Mouse (Mus musculus) left cerebral cortex, adult 18-20 months (tissue): Measurements from ENCODE around the gene Med28. TPM values are rescaled to one million over a fixed set of nuclear protein-coding genes. Genes with fewer than 3 reads are reported as not detected.

Source experiments
- DNase-seq, 2 experiments: peaks; one replicate each; pipeline ENCODE4 v3.0.0; 2021 to 2022; ENCODE audit warnings: low spot score in 2 of 2, mixed read lengths in 1 of 2
- total RNA-seq, 2 experiments: library from RNA; stranded (reverse); gene quantifications; 2 replicates each; pipeline ENCODE4 v1.2.3; 2021

Med28 gene
- total RNA-seq, 2 experiments from 2014 or later: 106 to 114 TPM

DNA sequence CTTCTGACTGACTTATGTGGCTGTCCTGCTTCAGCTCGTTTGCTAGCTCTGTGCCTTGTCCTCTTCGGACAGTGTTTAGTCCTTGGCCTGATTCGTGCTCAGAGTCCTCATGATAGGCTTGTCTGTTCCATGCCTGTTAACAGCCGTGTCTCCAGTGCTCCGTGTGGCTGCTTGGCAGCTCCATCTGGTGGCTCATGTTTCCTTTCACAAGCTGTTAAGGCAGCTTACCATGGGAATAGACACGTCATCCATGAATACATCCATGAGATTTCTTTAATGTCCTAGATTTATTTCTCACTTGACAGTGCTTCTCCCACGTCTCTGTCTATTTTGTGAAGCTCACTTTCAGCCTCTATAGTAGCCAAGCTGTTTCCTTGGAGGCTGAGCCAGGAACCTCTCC is 10.0 kb upstream of the Med28 start:
- no peak for DNase-seq

DNA sequence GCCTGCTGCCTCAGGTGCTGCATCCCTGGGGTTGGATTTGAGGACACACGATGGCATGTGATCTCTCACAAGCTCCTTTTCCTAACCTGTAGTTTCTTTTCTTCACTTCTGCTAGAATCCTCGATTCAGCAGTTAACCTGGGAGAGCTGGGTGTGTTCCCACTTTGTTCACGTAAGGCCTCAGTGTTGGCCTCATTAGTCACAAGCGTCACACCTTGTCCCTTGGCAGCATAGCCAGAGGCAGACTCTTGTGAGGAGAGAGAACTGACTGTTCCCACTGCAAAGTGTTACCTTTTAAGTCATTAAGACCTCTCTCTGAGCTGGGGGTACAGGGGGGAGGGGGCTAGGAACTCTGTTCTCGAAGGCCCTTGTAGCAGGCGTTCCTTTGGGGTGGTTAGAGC is 7.1 kb upstream of the Med28 start:
- DNase-seq: no peak

GRCm38 (mm10) chr5:45513511-45513910 is 6.5 kb upstream of the Med28 start:
- no peak for DNase-seq

- no peak for DNase-seq
These were observed 5.4 kb upstream of the Med28 start for GRCm38 (mm10) chr5:45514599-45514998.

GRCm38 (mm10) chr5:45515151-45515743 is 4.8 kb upstream of the Med28 start:
- DNase-seq: no peak

GRCm38 (mm10) chr5:45520809-45521110 is 731 bp downstream of the Med28 start:
- DNase-seq: no peak

- no peak for DNase-seq
These were observed 1.6 kb downstream of the Med28 start for GRCm38 (mm10) chr5:45521601-45522000.

DNA sequence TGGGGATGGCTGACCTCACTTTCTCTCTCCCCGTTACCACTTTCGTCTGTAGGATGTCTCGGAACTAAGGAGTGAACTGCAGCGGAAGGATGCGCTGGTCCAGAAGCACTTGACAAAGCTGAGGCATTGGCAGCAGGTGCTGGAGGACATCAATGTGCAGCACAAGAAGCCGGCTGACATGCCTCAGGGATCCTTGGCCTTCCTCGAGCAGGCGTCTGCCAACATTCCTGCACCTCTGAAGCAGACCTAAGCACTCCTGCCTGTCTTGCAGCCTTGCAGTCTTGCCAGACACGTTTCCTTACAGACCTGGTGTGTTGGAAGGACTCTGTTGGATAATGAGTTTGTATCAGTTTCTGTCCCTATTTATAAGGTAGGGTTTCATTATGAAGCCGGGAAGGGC is 5.1 kb downstream of the Med28 start:
- no peak for DNase-seq

DNA sequence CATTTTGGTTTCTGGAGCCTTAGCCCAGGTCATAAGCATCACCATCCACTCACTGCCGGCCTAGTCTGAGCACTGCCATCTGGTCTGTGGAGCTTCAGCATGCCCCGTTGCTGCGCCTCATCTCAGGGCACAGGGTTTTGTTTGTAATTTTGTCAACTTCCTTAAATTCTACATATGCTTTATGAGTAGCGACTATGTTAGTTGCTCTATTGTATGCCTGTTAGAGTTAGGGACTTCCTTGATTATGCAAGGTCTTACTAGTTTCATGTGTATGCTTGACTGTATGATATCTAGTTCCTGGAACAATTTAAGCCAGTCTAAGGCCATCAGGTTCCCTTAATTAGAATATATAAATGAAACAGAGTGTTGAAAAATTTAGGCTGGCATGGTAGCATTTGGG is 6.3 kb downstream of the Med28 start:
- no peak for DNase-seq

GRCm38 (mm10) chr5:45529696-45530095 is 9.7 kb downstream of the Med28 start:
- no peak for DNase-seq

DNA sequence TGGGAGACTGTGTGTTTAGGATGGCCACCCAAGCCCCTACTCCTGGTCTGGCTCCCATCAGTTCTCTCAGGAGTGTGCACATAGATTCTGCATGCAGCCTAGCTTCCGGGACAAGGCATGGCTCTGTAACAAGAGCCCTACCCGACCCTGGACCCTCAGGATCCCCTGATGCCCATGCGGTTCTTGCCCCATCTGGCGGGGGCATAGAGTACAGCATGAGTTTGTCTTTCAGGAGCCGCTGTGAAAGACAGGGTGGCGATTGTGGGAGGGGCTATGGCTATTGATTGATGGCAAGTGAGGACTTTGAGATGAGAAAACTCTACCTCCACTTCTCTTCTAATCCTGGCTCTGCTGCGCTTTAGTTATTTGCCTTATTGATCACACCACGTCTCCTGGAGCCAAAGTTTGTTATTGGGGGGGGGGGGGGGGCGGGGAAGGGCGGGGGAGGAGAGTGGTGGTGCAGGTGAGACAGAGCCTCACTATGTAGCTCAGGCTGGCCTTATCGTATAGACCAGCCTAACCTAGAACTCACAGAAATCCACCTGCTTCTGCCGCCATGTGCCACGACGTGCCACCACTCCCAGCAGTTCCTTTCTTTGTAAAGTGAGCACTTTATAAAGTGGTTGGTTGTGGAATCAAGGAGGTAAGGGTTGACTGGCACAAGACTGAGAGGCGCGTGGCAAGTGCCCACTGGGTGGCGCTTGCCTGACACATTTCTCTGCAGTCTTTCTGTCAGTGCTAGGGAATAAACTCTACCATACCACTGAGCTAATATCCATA is 14.5 kb downstream of the Med28 start:
- DNase-seq: peak; percentile 67 to 77

DNA sequence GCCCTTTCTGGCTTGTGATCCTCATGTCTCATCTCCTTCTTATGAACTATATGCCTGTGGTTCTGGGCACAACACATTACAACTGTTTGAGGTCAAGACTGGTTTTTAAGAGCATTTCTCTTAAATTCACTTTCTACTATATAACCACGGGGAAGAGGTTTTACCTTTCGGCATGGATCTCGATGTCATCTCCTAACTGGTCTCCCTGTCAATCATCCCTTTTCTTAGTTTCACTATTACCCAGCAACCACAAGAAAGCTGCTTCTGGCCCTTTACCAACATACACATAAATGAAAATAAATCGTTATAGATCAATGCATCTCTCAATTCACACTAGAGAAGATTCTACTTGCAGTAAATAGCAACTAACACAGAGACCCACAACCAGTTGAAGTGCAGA is 15.1 kb downstream of the Med28 start:
- DNase-seq: no peak

GRCm38 (mm10) chr5:45539502-45539901 is 19.5 kb downstream of the Med28 start:
- no peak for DNase-seq

GRCm38 (mm10) chr5:45543374-45543773 is 23.3 kb downstream of the Med28 start:
- DNase-seq: no peak

DNA sequence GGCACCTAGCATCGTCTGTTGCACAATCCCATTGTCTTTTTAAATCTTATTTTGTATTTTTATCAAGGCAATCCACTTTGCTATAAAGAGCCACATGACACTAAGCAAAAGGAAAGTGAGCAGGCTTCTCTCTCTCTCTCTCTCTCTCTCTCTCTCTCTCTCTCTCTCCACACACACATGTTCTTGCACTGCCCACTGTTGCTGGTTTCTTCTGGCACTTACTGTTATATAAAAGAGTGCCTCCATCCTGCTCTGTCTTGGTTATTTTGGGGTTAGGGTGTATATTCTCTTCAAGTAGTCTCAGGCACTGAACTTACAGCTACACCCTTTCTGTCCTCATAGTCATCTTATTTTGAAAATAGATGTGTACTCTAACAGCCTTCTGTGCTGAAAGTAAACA is 29.6 kb downstream of the Med28 start:
- no peak for DNase-seq

- DNase-seq: no peak
These were observed 44.0 kb downstream of the Med28 start for GRCm38 (mm10) chr5:45564054-45564453.

DNA sequence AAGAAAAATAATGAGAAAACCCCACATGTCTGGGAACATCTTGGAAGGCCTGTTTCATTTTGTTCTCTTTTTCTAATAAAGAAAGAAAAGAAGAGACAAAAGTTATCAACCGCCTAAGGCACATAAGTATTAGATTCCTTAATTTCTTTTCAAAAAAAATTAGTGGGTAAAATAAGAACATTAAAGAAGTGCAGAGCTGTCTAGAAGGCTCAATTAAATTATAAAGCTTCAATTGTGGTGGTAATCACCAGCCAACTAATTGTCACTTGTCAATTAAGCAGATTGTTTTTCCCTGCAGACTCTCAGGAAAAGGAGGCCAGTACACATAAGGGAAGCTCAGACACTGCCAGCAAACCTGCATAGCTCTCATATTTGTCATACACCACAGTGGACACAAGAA is 45.8 kb downstream of the Med28 start:
- no peak for DNase-seq

DNA sequence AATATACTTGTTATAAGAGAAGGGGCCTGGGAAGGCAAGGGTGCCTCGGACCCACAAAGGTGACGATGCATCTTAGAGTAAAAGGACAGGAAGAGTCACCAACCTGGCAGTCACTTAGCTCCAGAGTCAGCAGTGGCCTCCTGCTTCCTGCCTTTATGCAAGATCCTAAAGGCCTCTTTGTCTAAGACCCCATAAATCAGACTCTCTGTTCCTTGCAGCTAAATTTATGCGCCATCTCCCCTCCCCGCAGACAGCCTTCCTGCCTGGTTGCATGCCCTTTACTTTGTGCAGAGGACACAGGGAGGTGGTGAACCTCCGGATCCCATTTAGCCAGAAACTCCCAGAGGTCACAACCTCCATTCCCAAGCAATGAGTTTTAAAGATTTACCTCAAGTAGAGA is 52.8 kb downstream of the Med28 start:
- DNase-seq: no peak

- no peak for DNase-seq
These were observed 56.7 kb downstream of the Med28 start for GRCm38 (mm10) chr5:45576716-45577115.

- DNase-seq: no peak
These were observed 57.3 kb downstream of the Med28 start for GRCm38 (mm10) chr5:45577376-45577775.
